In genomic region chr7:133123244-133123998, GRCm38 (mm10) we compare ENCODE assay signal across 8 mouse cellular contexts. TPM values are rescaled to one million over a fixed set of nuclear protein-coding genes. Genes with fewer than 3 reads are reported as not detected.
DNase-seq lines count a peak whose midpoint lies in the region; ATAC-seq and TF ChIP-seq lines count a peak whose summit lies in the region.

TSS of gene Fgfr2 (minus strand) at chr7:133123350.

- 0 out of 2 replicates have a peak, but pooled peaks cover under 1% of the 10 kb centered on the region for H3K9me3 ChIP-seq in embryonic facial prominence, embryonic 14.5 days (ENCODE audit: control insufficient read depth, low read length)
- no peaks in the 10 kb centered on the region for H3K9me3 ChIP-seq in heart, embryonic 13.5 days
- no peaks in the 10 kb centered on the region for H3K9me3 ChIP-seq in liver, embryonic 14.5 days (ENCODE audit: control insufficient read depth, low read length)
- H3K9me3 ChIP-seq in neural tube, embryonic 11.5 days (ENCODE audit: control insufficient read depth, low read length): no peaks in the 10 kb centered on the region

- peak within 1 kb of the TSS; percentile 97 for H3K27ac ChIP-seq in embryonic facial prominence, embryonic 14.5 days (replicated peaks; ENCODE audit: low read depth, low read length)
- H3K27ac ChIP-seq in heart, embryonic 13.5 days (replicated peaks): peak within 1 kb of the TSS; percentile 97
- peak within 1 kb of the TSS; percentile 4 for H3K27ac ChIP-seq in liver, embryonic 14.5 days
- H3K27ac ChIP-seq in neural tube, embryonic 11.5 days (ENCODE audit: low read depth, low read length): peak within 1 kb of the TSS; percentile 99

- H3K4me2 ChIP-seq in embryonic facial prominence, embryonic 14.5 days (ENCODE audit: low read depth, low read length): peak within 1 kb of the TSS; percentile 95
- peak within 1 kb of the TSS; percentile 85 for H3K4me2 ChIP-seq in heart, embryonic 13.5 days
- H3K4me2 ChIP-seq in liver, embryonic 14.5 days (ENCODE audit: low read depth): peak within 1 kb of the TSS; percentile 71
- H3K4me2 ChIP-seq in neural tube, embryonic 11.5 days (ENCODE audit: low read depth): peak within 1 kb of the TSS; percentile 98

- WGBS in embryonic facial prominence, embryonic 14.5 days: under 1% methylated on average over 38 of the region's 53 CpGs
- WGBS in heart, embryonic 13.5 days: under 1% methylated on average over 38 of the region's 53 CpGs
- under 1% methylated on average over 44 of the region's 53 CpGs for WGBS in liver, embryonic 14.5 days (ENCODE audit: insufficient replicate concordance)
- WGBS in neural tube, embryonic 11.5 days: 0% methylated on average over 22 of the region's 53 CpGs

- H3K79me2 ChIP-seq in C2C12 (ENCODE audit: control insufficient read depth, insufficient read depth): peaks cover 45% of the 10 kb centered on the region

- no peak for TF ChIP-seq CTCF in C2C12 (IDR thresholded peaks at IDR 0.05; ENCODE audit: control insufficient read depth, insufficient read depth, insufficient read length)
- TF ChIP-seq CTCF in liver, embryonic 14.5 days (IDR thresholded peaks at IDR 0.05; ENCODE audit: low read depth): no peak

- ATAC-seq in embryonic facial prominence, embryonic 14.5 days (ENCODE audit: low read depth): peak; percentile 61
- ATAC-seq in heart, embryonic 13.5 days (ENCODE audit: extremely low read depth, insufficient number of reproducible peaks, low FRiP score, low TSS enrichment): peak; percentile 31; the same call in 1 of the 2 replicates
- ATAC-seq in liver, embryonic 14.5 days (ENCODE audit: insufficient read depth): peak; percentile 54
- ATAC-seq in neural tube, embryonic 11.5 days (ENCODE audit: insufficient read depth, low FRiP score, low TSS enrichment): peak; percentile 65

- no peaks in the 10 kb centered on the region for H3K27me3 ChIP-seq in C2C12 (ENCODE audit: control insufficient read depth, insufficient read depth, insufficient read length)
- H3K27me3 ChIP-seq in embryonic facial prominence, embryonic 14.5 days (replicated peaks; ENCODE audit: control insufficient read depth, insufficient read depth, low read length): no peaks in the 10 kb centered on the region; the same call in 1 of the 2 replicates
- H3K27me3 ChIP-seq in heart, embryonic 13.5 days (replicated peaks): no peaks in the 10 kb centered on the region; the same call in 1 of the 2 replicates
- H3K27me3 ChIP-seq in liver, embryonic 14.5 days (ENCODE audit: control insufficient read depth, insufficient read depth, low read length): peaks cover 28% of the 10 kb centered on the region
- no peaks in the 10 kb centered on the region for H3K27me3 ChIP-seq in neural tube, embryonic 11.5 days (ENCODE audit: control insufficient read depth, insufficient read depth, low read length)

- H3ac ChIP-seq in C2C12 (ENCODE audit: control insufficient read depth, insufficient read length, low read depth): peak within 1 kb of the TSS; percentile 98

- peaks cover 30% of the 10 kb centered on the region for H3K79me3 ChIP-seq in C2C12 (ENCODE audit: low read depth)

- H3K4me1 ChIP-seq in embryonic facial prominence, embryonic 14.5 days (ENCODE audit: control insufficient read depth, insufficient read depth, low read length): peaks cover 15% of the 10 kb centered on the region
- peaks cover 39% of the 10 kb centered on the region for H3K4me1 ChIP-seq in heart, embryonic 13.5 days
- H3K4me1 ChIP-seq in liver, embryonic 14.5 days (replicated peaks; ENCODE audit: control insufficient read depth in 2 of 2, insufficient read depth in 2 of 2, low read length in 1 of 2): peaks cover 0 to 4% of the 10 kb centered on the region in 2 experiments; a peak in 1 of 4 replicates
- H3K4me1 ChIP-seq in neural tube, embryonic 11.5 days (ENCODE audit: control insufficient read depth, insufficient read depth, low read length): peaks cover 18% of the 10 kb centered on the region

- no peaks in the 10 kb centered on the region for H3K36me3 ChIP-seq in C2C12 (ENCODE audit: control insufficient read depth, insufficient read depth)
- no peaks in the 10 kb centered on the region for H3K36me3 ChIP-seq in embryonic facial prominence, embryonic 14.5 days (ENCODE audit: control insufficient read depth, insufficient read depth, low read length)
- no peaks in the 10 kb centered on the region for H3K36me3 ChIP-seq in heart, embryonic 13.5 days
- no peaks in the 10 kb centered on the region for H3K36me3 ChIP-seq in liver, embryonic 14.5 days (replicated peaks; ENCODE audit: control insufficient read depth, insufficient read depth, low read depth)
- no peaks in the 10 kb centered on the region for H3K36me3 ChIP-seq in neural tube, embryonic 11.5 days (ENCODE audit: control insufficient read depth, insufficient read depth, low read length)

- DNase-seq in adrenal gland, postnatal 25 days: peak; percentile 77
- DNase-seq in embryonic facial prominence, embryonic 14.5 days (ENCODE audit: low spot score): peak; percentile 91
- peak; percentile 84 for DNase-seq in kidney, postnatal 14 days
- no peak for DNase-seq in liver, embryonic 14.5 days (ENCODE audit: low read depth in 3 of 3, low spot score in 3 of 3)
- no peak for DNase-seq in neural tube, embryonic 11.5 days (ENCODE audit: low spot score)
- peak; percentile 56 to 66 for DNase-seq in urinary bladder, postnatal 36 days (ENCODE audit: low spot score in 2 of 2)

- no peak for TF ChIP-seq EP300 in liver, embryonic 14.5 days (IDR thresholded peaks at IDR 0.05; ENCODE audit: low read depth)

- peak within 1 kb of the TSS; percentile 95 for H3K9ac ChIP-seq in embryonic facial prominence, embryonic 14.5 days (ENCODE audit: low read depth, low read length)
- peak within 1 kb of the TSS; percentile 99 for H3K9ac ChIP-seq in heart, embryonic 13.5 days
- H3K9ac ChIP-seq in liver, embryonic 14.5 days (replicated peaks): peak within 1 kb of the TSS; percentile 62
- peak within 1 kb of the TSS; percentile 99 for H3K9ac ChIP-seq in neural tube, embryonic 11.5 days (ENCODE audit: low read length)

- H3K4me3 ChIP-seq in C2C12 (ENCODE audit: insufficient read depth, poor library complexity, severe bottlenecking): peak within 1 kb of the TSS; percentile 57
- H3K4me3 ChIP-seq in embryonic facial prominence, embryonic 14.5 days (ENCODE audit: low read depth, low read length): peak within 1 kb of the TSS; percentile 93
- peak within 1 kb of the TSS; percentile 95 for H3K4me3 ChIP-seq in heart, embryonic 13.5 days
- H3K4me3 ChIP-seq in liver, embryonic 14.5 days (ENCODE audit: insufficient read depth in 1 of 2, low read depth in 2 of 2, low read length in 2 of 2): peak within 1 kb of the TSS; percentile 57 to 63
- H3K4me3 ChIP-seq in neural tube, embryonic 11.5 days (ENCODE audit: low read depth, low read length): peak within 1 kb of the TSS; percentile 95

TF ChIP-seq in C2C12, 6 proteins besides CTCF, POLR2A, EP300 and RAD21:
- TF ChIP-seq USF1 (IDR thresholded peaks at IDR 0.05; ENCODE audit: low read depth): no peak
- TF ChIP-seq FOSL1 (IDR thresholded peaks at IDR 0.05; ENCODE audit: insufficient read depth, low read length, poor library complexity, severe bottlenecking): no peak
- no peak for TF ChIP-seq MYOG (IDR thresholded peaks at IDR 0.05; ENCODE audit: control insufficient read depth, extremely low read depth, insufficient read length)
- no peak for TF ChIP-seq MYOD1 (IDR thresholded peaks at IDR 0.05; ENCODE audit: control insufficient read depth, insufficient read length, low read depth)
- no peak for TF ChIP-seq CEBPB (IDR thresholded peaks at IDR 0.05; ENCODE audit: low read depth)
- no peak for TF ChIP-seq MAX (IDR thresholded peaks at IDR 0.05)

RNA-seq across cellular contexts. Expression of gene Fgfr2, which starts in this region (rescaled TPM):
- polyA plus RNA-seq in C2C12 (2012; fragmentation: generic; extraction: Trizol): 1.7 TPM
- total RNA-seq in adrenal gland, postnatal 25 days (2021): 181 and 186 TPM in 2 replicates
- polyA plus RNA-seq in embryonic facial prominence, embryonic 14.5 days (2014; fragmentation: Nextera tagmentation; extraction: Ambion mirVana): 106 and 119 TPM in 2 replicates
- 19.2 and 22.5 TPM in 2 replicates for polyA plus RNA-seq in heart, embryonic 13.5 days (2015; fragmentation: Nextera tagmentation; extraction: Ambion mirVana)
- 7.7 and 8.8 TPM in 2 replicates for polyA plus RNA-seq in liver, embryonic 14.5 days (2012; rRNA removed)
- 7.9 and 11.0 TPM in 2 replicates for polyA plus RNA-seq in liver, embryonic 14.5 days (2014; fragmentation: Nextera tagmentation; extraction: Ambion mirVana)
- 81.5 and 86.9 TPM in 2 replicates for polyA plus RNA-seq in neural tube, embryonic 11.5 days (2014; fragmentation: Nextera tagmentation; extraction: Ambion mirVana)

Comparison
In these comparisons a context has a peak if more than half of its experiments do, and no peak if none do; other contexts are left out.
1. DNase-seq: peak in adrenal gland, postnatal 25 days (single experiment), embryonic facial prominence, embryonic 14.5 days (single experiment), kidney, postnatal 14 days (single experiment) and urinary bladder, postnatal 36 days (2 of 2); none in liver, embryonic 14.5 days (0 of 3) and neural tube, embryonic 11.5 days (single experiment).
2. H3K27ac ChIP-seq: peak in every context shown above with its lines; median percentile 99 in neural tube, embryonic 11.5 days; 97 in embryonic facial prominence, embryonic 14.5 days; 97 in heart, embryonic 13.5 days; 4 in liver, embryonic 14.5 days.
3. Peak in every context shown above with its lines, with median percentiles within 50 percentile points of each other: H3K4me3 ChIP-seq, ATAC-seq, H3K4me2 ChIP-seq and H3K9ac ChIP-seq.